Mouse (Mus musculus) adrenal gland, adult 10 weeks (tissue): Measurements from ENCODE around the gene Gm5483. TPM values are rescaled to one million over a fixed set of nuclear protein-coding genes. Genes with fewer than 3 reads are reported as not detected.

Source experiments
- polyA plus RNA-seq: library from polyadenylated mRNA; stranded (reverse); fragments of 350-450 nt; fragmentation: Illumina TruSeq; extraction: RNeasy Lipid Tissue Mini Kit (QIAGEN cat#74804); gene quantifications from one replicate; pipeline ENCODE4 v1.2.3, GENCODE M21; 2014; ENCODE audit warnings: low read depth, low replicate concordance

Gene Gm5483
- not detected for polyA plus RNA-seq

DNA sequence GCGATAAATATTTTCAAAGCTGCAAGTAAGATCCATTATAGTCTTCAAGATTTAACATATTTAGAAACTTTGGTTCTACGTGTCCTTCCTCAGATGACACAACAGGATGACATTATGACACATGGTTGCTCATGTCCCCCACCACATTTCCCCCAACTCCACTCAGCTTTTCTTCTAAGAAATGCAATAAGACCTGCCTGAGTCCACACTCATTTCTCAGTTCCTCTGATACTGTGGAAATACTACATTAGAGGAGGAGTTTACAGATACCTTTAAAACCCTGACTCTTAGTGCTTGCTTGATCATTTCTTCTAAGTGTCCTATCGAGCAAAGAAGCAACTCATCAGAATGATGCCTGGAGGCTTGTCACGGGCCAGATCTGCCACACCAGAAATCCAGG is at the start of gene Gm5483:
TSS of gene Gm5483 (plus strand) at position 301 of the 400 bp plus-strand sequence.

DNA sequence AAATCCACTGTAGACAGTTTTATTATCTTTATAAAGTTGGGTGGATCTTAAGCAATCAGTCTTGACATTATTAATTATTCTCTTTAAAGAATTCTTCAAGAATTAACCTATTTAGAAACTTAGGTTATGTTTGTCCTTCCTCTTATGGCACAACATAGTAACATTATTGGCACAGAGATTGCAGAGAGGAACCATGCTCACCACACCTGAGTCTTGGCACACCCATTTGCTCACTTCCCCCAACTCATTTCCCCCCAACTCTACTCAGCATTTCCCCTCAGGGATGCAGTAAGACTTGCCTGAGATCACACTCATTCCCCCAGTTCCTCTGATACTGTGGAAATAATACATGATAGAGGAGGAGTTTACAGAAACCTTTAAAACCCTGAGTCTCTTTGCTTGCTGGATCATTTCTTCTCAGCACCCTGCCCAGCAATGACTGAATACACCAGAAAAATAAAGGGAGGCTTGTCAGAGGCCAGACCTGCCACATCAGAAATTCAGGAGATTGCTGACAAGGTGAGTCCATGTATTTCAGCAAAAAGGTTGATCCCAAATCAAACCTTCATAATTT is 27.5 kb upstream of the Gm5483 start, which contains the start of gene Stfa2l1:
TSS of gene Stfa2l1 (plus strand) at position 410 of the 574 bp plus-strand sequence.

DNA sequence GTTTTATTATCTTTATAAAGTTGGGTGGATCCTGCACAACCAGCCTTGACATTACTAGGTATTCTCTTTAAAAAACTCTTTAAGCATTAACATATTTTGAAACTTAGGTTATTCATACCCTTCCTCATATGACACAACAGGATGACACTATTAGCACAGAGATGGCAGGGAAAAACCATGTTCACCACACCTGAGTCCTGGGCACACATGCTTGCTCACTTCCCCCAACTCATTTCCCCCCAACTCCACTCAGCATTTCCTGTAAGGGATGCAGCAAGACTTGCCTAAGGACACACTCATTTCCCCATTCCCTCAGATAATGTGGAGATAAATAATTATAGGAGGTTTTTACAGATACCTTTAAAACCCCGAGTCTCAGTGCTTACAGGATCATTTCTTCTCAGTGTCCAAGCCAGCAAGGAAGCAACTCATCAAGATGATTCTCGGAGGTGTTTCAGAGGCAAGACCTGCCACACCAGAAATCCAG is 26.0 kb downstream of the Gm5483 start, which contains the start of gene Gm5416:
TSS of gene Gm5416 (plus strand) at position 437 of the 487 bp plus-strand sequence.

DNA sequence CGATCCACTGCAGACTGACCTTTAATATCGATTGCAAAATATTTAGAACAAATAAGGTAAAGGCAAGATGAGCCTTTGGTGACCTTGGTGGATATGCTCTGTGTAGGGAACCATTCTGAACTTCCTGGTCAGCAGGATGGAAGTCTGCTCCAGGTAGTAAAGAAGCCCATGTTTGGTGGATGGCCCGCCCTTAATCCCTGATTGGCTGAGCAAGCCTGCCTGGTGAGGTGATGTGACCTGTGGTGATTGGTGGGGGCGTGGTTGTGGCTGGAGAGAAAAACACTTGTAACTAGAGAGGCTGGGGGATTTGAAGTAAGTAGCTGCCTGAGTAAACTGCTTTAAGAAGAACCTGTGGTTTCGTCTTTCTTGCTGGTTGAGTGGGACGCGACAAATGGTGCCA is 37.2 kb downstream of the Gm5483 start, which contains the start of gene 2010005H15Rik:
TSS of gene 2010005H15Rik (plus strand) at position 301 of the 400 bp plus-strand sequence.

Other genes starting within 250 kb of the Gm5483 start
- 32.8 TPM for gene Parp9, start 245.7 kb upstream of the Gm5483 start, polyA plus RNA-seq
- gene Dtx3l, start 245.1 kb upstream of the Gm5483 start, polyA plus RNA-seq, result 21.8 TPM
- gene Kpna1, start 205.5 kb upstream of the Gm5483 start, polyA plus RNA-seq, result 146 TPM
- 8.2 TPM for gene Wdr5b, start 143.0 kb upstream of the Gm5483 start, polyA plus RNA-seq
- gene Fam162a, start 112.6 kb upstream of the Gm5483 start, polyA plus RNA-seq, result 96.7 TPM
- gene Ccdc58, start 112.5 kb upstream of the Gm5483 start, polyA plus RNA-seq, result 152 TPM
- gene Csta1, start 53.0 kb upstream of the Gm5483 start, polyA plus RNA-seq, result not detected
- not detected for gene Stfa2l1, start 27.4 kb upstream of the Gm5483 start, polyA plus RNA-seq
- gene Gm5416, start 26.2 kb downstream of the Gm5483 start, polyA plus RNA-seq, result not detected
- gene 2010005H15Rik, start 37.3 kb downstream of the Gm5483 start, polyA plus RNA-seq, result not detected
- gene Stfa1, start 92.7 kb downstream of the Gm5483 start, polyA plus RNA-seq, result not detected
- not detected for gene BC117090, start 150.1 kb downstream of the Gm5483 start, polyA plus RNA-seq
- gene BC100530, start 183.5 kb downstream of the Gm5483 start, polyA plus RNA-seq, result not detected
- not detected for gene Stfa2, start 224.2 kb downstream of the Gm5483 start, polyA plus RNA-seq